Mouse (Mus musculus): ENCODE measurements around the gene Cyp39a1. TPM values are rescaled to one million over a fixed set of nuclear protein-coding genes. Genes with fewer than 3 reads are reported as not detected.

Gene Cyp39a1
- polyA plus RNA-seq, 1 experiment from 2014 or later: 43.2 TPM

DNA sequence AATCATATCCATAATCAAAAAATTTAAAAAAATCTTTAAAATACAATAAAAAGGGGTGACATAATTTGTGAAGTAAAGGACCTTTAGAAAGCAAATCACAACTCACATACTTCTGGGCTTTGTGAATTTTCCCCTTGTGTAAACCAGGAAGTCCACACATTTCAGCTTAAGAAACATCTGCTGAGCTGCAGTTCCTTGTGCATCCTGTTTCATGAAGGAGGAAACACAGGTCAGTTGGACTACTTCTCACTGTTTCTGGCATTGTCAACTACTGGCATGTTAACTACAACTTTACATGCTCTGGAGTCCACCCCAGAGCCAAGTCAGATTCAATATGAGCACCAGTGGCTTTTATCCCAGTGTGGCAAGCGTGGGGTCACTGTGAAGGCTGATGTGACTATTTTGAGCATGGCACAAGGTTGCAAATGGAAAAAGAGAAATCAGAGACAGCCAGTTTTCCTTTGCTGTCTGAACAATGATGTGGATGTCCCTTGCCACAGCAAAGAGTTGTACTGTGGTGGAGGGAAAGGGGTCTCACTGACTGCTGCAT lies 127.6 kb downstream of the Cyp39a1 start:
- no peak for ATAC-seq (ENCODE audit: borderline replicate concordance, extremely low read depth, low FRiP score, low TSS enrichment)
- Histone ChIP-seq H3K36me3 (no peaks in the 10 kb centered on the region), H3K4me2 (no peak overlapping the region), H3K9me3 (no peaks in the 10 kb centered on the region), H3K27me3 (no peaks in the 10 kb centered on the region), H3K4me3 (no peak overlapping the region), H3K4me1 (no peaks in the 10 kb centered on the region), H3K9ac (no peak overlapping the region), H3K27ac (peak overlapping the region; percentile 47)
- WGBS: 59% methylated on average over 1 of the region's 1 CpGs

Other genes starting within 250 kb of the Cyp39a1 start
- not detected in 2 replicates for gene Mep1a, start 164.6 kb upstream of the Cyp39a1 start, polyA plus RNA-seq (2015; fragmentation: Nextera tagmentation; extraction: Ambion mirVana)
- gene Ankrd66, start 123.8 kb upstream of the Cyp39a1 start, polyA plus RNA-seq (2015; fragmentation: Nextera tagmentation; extraction: Ambion mirVana): 0.30 and 0.36 TPM in 2 replicates
- 10.6 and 12.5 TPM in 2 replicates for gene Pla2g7, start 99.3 kb upstream of the Cyp39a1 start, polyA plus RNA-seq (2015; fragmentation: Nextera tagmentation; extraction: Ambion mirVana)
- gene Tdrd6, start 37.1 kb upstream of the Cyp39a1 start, polyA plus RNA-seq (2015; fragmentation: Nextera tagmentation; extraction: Ambion mirVana): not detected in 2 replicates
- gene Slc25a27, start 211 bp upstream of the Cyp39a1 start, polyA plus RNA-seq (2015; fragmentation: Nextera tagmentation; extraction: Ambion mirVana): 17.9 and 21.5 TPM in 2 replicates
- gene Rcan2, start 133.9 kb downstream of the Cyp39a1 start, polyA plus RNA-seq (2015; fragmentation: Nextera tagmentation; extraction: Ambion mirVana): 5.6 and 6.4 TPM in 2 replicates